Mouse (Mus musculus) cerebellum, adult 2 months (tissue): ENCODE data around the gene Slc6a12. TPM values are rescaled to one million over a fixed set of nuclear protein-coding genes. Genes with fewer than 3 reads are reported as not detected.

Experiments used
- DNase-seq, 2 experiments: peaks; one replicate each; pipeline ENCODE4 v3.0.0; 2021
- H3K27ac ChIP-seq: fragments of 200-500 bp; 2 replicates; pipeline ENCODE4 v1.5.1; 2012; ENCODE audit warnings: low read length, control low read depth, inconsistent platforms; ENCODE audit not compliant: insufficient read depth
- H3K27me3 ChIP-seq: fragments of 200-500 bp; 2 replicates; pipeline ENCODE4 v1.6.1; 2012; ENCODE audit warnings: inconsistent platforms, mild to moderate bottlenecking, low read length, moderate library complexity; ENCODE audit not compliant: control insufficient read depth, insufficient read depth
- H3K4me1 ChIP-seq: fragments of 200-500 bp; 2 replicates; pipeline ENCODE4 v1.6.1; 2011; ENCODE audit warnings: low read length; ENCODE audit not compliant: control insufficient read depth, insufficient read depth
- H3K4me3 ChIP-seq: fragments of 200-500 bp; replicated peaks from 2 replicates; pipeline ENCODE3; 2011; ENCODE audit warnings: mild to moderate bottlenecking, low read depth, low read length, control low read depth; ENCODE audit not compliant: insufficient read depth
- CTCF ChIP-seq: fragments of 200-500 bp; IDR thresholded peaks from 2 replicates; pipeline ENCODE4 v1.5.1; 2011; ENCODE audit warnings: low read depth, mild to moderate bottlenecking, control low read depth, low read length, moderate library complexity, borderline replicate concordance; ENCODE audit not compliant: insufficient read depth
- POLR2A ChIP-seq: fragments of 200-500 bp; IDR thresholded peaks from 2 replicates; pipeline ENCODE4 v1.6.1; 2011; ENCODE audit warnings: low read length, control low read depth, borderline replicate concordance; ENCODE audit not compliant: insufficient read depth
- WGBS: fragments of 180-500 bp; shearing (Covaris S2); methylation state at CpG from one replicate; pipeline ENCODE4 v1.1.7; 2018; 5-methylcytosine and 5-hydroxymethylcytosine counted together
- polyA plus RNA-seq: library from polyadenylated mRNA; depleted of rRNA; stranded (reverse); fragments of >200 nt; gene quantifications from 2 replicates; pipeline ENCODE4 v1.2.3, GENCODE M21; 2012; rRNA removed

Slc6a12 gene
- polyA plus RNA-seq, 1 experiment = 5.6 TPM

GRCm38 (mm10) chr6:121401826-121402660, 59.2 kb downstream of the Slc6a12 start:
- H3K27me3 ChIP-seq = no peaks in the 10 kb centered on the region
- 85% methylated on average over 14 of the region's 14 CpGs for WGBS
- no peaks in the 10 kb centered on the region for H3K4me1 ChIP-seq
- no peak overlapping the region for H3K27ac ChIP-seq
- DNase-seq = no peak
- H3K4me3 ChIP-seq = no peak overlapping the region
- TF ChIP-seq CTCF (no peak), POLR2A (no peak)

- H3K4me1 ChIP-seq = no peaks in the 10 kb centered on the region
- H3K27ac ChIP-seq = no peak overlapping the region
- H3K27me3 ChIP-seq = no peaks in the 10 kb centered on the region
- 36% methylated on average over 8 of the region's 8 CpGs for WGBS
- no peak for TF ChIP-seq CTCF
- no peak for TF ChIP-seq POLR2A
- H3K4me3 ChIP-seq = no peak overlapping the region
- no peak for DNase-seq
Observed at GRCm38 (mm10) chr6:121402661-121403244, 59.9 kb downstream of the Slc6a12 start.

GRCm38 (mm10) chr6:121405311-121405710, 62.4 kb downstream of the Slc6a12 start:
- no peak overlapping the region for H3K4me3 ChIP-seq
- H3K4me1 ChIP-seq = no peaks in the 10 kb centered on the region
- no peak for DNase-seq
- no peak overlapping the region for H3K27ac ChIP-seq
- no peaks in the 10 kb centered on the region for H3K27me3 ChIP-seq
- TF ChIP-seq CTCF = no peak
- 48% methylated on average over 8 of the region's 8 CpGs for WGBS

- H3K27ac ChIP-seq = no peak overlapping the region
- 46% methylated on average over 5 of the region's 5 CpGs for WGBS
Observed at GRCm38 (mm10) chr6:121407571-121408011, 64.7 kb downstream of the Slc6a12 start.

GRCm38 (mm10) chr6:121412558-121413297, 69.9 kb downstream of the Slc6a12 start:
- TF ChIP-seq POLR2A (no peak), CTCF (no peak)
- DNase-seq = no peak
- Histone ChIP-seq H3K4me1 (no peaks in the 10 kb centered on the region), H3K27ac (no peak overlapping the region), H3K4me3 (no peak overlapping the region), H3K27me3 (no peaks in the 10 kb centered on the region; the same call in 1 of the 2 replicates)
- 6% methylated on average over 45 of the region's 46 CpGs for WGBS

More at GRCm38 (mm10) chr6:121407571-121408011, 64.7 kb downstream of the Slc6a12 start:
- DNase-seq = no peak
- H3K4me3 ChIP-seq = no peak overlapping the region
- H3K27me3 ChIP-seq = no peaks in the 10 kb centered on the region; the same call in 1 of the 2 replicates
- no peaks in the 10 kb centered on the region for H3K4me1 ChIP-seq
- no peak for TF ChIP-seq POLR2A
- no peak for TF ChIP-seq CTCF

Other genes starting within 250 kb of the Slc6a12 start
- 75.7 and 82.7 TPM in 2 replicates for gene Mical3, start 212.1 kb upstream of the Slc6a12 start, polyA plus RNA-seq
- 19.1 and 21.0 TPM in 2 replicates for gene Pex26, start 159.4 kb upstream of the Slc6a12 start, polyA plus RNA-seq
- gene Tuba8, start 132.4 kb upstream of the Slc6a12 start, polyA plus RNA-seq = 19.9 and 21.5 TPM in 2 replicates
- 2.4 and 2.6 TPM in 2 replicates for gene Usp18, start 97.2 kb upstream of the Slc6a12 start, polyA plus RNA-seq
- gene Slc6a13, start 42.8 kb upstream of the Slc6a12 start, polyA plus RNA-seq = 6.2 and 11.7 TPM in 2 replicates
- 58.4 and 66.5 TPM in 2 replicates for gene Iqsec3, start 130.6 kb downstream of the Slc6a12 start, polyA plus RNA-seq